Mouse (Mus musculus): ENCODE data around the gene Gm379.

The Gm379 gene

DNA sequence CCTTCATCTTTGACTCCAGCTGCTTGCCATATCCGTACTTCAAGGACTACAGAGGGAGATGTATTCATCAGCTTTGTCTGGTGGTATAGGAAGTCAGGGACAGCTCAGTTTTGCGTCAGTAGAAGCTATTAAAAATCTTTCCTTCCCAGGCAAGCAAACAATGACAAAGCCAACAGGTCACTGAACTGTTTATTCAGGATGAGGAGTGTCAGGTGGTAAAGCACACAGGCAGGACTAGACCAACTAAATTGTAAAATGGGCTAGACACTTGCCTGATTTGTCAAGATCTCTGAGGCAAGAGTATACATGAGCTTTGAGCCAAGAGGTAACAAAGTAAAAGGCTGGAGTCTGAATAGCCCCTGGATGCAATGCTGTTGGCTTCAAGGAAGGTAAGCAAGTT lies at the start of gene Gm379:
Gene Gm379, minus strand, starts transcription at position 7 of the 400 bp plus-strand sequence.
- DNase-seq (ENCODE audit: low spot score in 2 of 2): no peak

DNA sequence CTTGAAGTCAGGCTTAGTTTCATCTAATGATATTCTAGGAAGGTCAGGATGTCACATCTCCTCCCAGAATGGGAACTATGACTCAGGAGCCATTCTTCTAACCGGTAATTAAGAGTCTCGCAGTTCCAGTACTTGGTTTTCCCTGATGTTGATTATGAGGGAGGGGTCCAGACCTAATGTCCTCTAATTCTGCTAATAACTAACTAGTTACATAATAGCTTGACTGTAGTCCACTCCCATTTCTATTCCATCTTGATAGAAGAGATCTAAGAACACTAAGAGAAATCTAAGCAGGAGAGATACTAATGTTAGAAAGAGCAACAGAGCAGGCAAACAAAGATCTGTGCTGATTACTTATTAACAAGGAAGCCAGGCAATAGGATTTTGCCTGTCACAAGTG lies 39.6 kb upstream of the Gm379 start:
- no peak for DNase-seq (ENCODE audit: low spot score in 2 of 2)

DNA sequence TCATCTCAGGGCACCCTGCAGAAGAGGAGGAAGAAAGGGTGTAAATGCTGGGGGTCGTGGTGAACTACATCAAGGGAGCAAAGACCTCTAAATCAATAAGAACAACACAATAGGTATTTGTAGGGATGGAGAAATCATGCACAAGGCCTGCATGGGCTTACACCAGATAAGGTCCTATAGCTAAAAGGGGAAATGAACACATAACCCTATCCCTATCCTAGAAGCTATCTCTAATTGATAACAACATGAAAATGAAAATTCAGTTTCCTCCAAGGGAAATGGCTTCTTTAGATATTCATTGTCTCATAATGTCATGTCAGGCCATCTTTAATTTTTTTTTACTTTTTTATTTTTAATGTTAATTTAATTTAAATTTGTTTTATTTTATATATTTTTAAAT lies 4.2 kb upstream of the Gm379 start:
- no peak for DNase-seq (ENCODE audit: low spot score in 2 of 2)

DNA sequence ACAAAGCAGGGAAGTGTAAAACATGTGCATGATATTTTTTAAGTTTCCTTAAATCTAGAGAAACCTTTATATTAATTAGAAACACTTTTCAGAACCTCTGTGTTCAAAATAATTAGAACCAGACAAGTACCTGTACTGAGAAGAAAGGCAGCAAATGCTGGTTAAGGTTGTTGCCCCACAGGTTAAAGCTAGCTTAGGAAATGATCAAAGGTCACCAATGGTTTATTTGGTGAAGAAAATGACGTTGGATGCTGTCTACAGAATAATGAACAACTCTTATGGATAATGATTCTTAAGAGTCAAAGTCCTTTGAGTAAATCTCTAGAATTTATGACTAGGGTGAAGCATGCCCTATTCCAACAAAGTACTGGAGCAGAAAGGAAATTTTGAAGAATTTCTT lies 42.7 kb downstream of the Gm379 start:
- no peak for DNase-seq (ENCODE audit: low spot score in 2 of 2)

DNA sequence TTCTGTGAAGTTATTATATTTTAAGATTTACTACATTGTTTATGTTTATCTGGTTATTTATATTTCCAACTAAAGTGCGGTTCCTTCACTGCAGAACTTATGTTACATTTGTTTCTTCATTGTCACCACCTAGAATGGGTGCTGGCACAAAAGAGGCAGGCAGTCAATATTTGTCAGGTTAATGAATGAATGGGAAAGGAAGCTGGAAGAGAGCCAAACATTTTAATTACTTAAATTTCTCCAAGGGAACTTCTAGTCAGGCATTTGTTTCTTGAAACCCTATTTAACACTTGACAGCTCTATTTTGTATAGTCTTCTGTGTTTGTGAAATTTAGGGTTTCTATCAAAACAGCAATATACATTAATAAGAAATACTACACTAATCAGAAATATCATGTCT lies 43.8 kb downstream of the Gm379 start:
- no peak for DNase-seq (ENCODE audit: low spot score in 2 of 2)
